Mouse (Mus musculus) heart, postnatal 10 days (tissue): ENCODE measurements around the gene Deup1. TPM values are rescaled to one million over a fixed set of nuclear protein-coding genes. Genes with fewer than 3 reads are reported as not detected.
A peak's percentile ranks its signal among the peaks of the same experiment; 100 is the strongest.

Source experiments
- DNase-seq, 2 experiments: peaks; one replicate each; pipeline ENCODE4 v3.0.0; 2021
- intact Hi-C: fragments of 180-260 bp; cut with DNase I; formaldehyde crosslinking; loops from one replicate; pipeline ENCODE4 v1.15.1; 2025
- total RNA-seq, 2 experiments: library from RNA; stranded (reverse); gene quantifications; 2 replicates each; pipeline ENCODE4 v1.2.3; 2021

Deup1 gene
- total RNA-seq, 2 experiments from 2014 or later: 0.12 to 0.32 TPM

- DNase-seq: no peak
- intact Hi-C loops: loop anchor here (5.0 kb wide), 1 partner anchor 145 kb away; no protein-coding TSS in a partner anchor
Measured at GRCm38 (mm10) chr9:15536861-15537426, 90.8 kb downstream of the Deup1 start.

DNA sequence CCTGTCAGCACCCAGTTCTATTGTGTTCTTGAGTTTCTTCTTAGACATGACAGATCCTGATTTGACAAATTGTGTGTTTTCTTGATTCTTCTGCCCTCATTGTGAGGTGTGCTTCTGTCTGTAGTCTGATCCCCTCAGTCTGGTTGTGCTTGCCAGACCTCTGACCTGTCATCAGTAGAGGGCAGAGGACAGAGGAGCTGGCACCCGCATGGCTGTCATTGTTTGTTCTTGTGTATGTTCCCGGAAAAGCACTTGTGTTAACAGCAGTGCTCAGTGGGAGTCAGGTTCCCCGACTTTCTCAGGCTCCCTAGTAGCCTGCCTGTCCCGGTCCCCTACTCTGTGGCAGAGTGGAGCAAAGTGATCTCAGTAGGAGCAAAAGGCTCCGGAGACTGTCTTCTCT, 92.3 kb downstream of the Deup1 start:
- peak in 1 of 2 experiments; percentile 43 for DNase-seq
- intact Hi-C loops: loop anchor here (5.0 kb wide), 1 partner anchor 147 kb away; no protein-coding TSS in a partner anchor

GRCm38 (mm10) chr9:15534110-15534509, 93.6 kb downstream of the Deup1 start:
- intact Hi-C loops: no loop called here
- DNase-seq: no peak

DNA sequence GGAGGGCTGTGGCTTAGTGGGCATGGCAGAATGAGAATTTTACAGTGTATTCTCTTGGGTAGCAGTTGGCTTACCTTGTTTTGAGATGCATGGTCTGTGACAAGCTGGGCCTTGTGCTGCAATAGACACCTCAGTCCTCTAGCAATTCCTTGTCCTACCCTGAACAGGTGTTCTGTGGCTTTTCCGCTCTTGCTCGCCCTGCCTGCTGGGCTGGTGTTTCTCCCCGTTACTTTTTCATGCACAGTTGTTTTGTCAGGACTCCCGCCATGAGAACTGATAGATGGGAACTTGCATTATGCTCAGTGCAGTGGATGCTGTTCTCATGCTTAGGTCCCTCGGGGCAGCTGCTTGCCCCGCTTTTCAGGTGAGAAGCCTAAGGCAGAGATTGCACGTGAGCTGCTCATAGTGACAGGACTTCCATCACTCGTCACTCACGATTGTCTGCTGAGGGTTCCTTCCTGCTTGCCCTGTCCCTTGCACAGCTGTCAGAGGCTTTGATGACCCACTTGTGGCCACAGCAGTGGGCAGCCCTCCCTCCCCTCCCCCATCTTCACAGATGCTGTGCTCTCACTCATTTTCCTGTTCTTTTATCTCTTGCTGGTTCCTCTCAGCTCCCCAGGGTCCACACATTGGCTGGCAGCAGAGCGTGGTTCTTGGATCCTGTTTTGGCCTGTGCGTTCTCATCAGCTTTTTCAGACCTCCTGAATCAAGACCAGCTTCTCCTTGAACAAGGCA, 94.2 kb downstream of the Deup1 start:
- intact Hi-C loops: no loop called here
- no peak for DNase-seq

DNA sequence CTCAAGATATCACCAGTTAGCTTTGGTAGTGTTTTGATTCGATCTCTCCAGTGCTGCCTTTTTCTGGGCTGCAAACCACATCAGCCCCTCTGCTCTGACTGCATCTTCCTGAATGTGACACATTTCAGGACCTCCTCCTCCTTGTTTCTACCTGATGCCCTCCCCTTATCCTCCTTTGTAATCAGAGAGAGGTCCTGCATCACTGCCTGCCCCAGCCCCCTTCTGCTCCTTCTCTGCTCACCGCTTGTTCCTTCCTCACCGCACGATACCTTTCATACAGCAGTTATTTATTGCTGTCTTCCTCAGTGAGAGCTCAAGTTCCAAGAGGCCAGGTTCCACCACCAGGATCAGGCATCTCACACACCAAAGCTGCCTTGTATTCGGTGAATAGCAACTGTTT, 96.5 kb downstream of the Deup1 start:
- intact Hi-C loops: no loop called here
- no peak for DNase-seq

DNA sequence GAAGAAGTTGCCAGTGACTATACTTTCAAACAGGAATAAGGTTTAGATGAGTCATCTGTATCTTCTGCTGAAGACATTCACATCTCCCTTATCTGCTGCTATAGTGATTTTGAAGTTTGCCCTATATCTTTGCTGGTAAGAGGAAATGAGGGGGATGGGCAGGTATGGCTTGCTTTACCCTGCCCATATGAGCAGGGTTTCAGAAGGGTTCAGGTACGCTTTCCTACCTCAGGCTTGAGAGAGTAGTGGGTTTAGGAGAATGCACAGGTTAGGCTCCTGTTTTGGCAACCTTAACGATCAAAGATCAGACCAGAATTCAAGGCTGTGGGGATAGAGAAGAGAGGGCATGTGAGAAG, 97.8 kb downstream of the Deup1 start:
- no peak for DNase-seq
- intact Hi-C loops: loop anchor here (2.0 kb wide), 1 partner anchor 37 kb away; the partner anchor contains the start of gene Smco4

GRCm38 (mm10) chr9:15529275-15529964, 98.3 kb downstream of the Deup1 start:
- DNase-seq: peak; percentile 57 to 66
- intact Hi-C loops: loop anchor here (2.0 kb wide), 1 partner anchor 37 kb away; the partner anchor contains the start of gene Smco4

- intact Hi-C loops: loop anchor here (2.0 kb wide), 1 partner anchor 36 kb away; the partner anchor contains the start of gene Smco4
- no peak for DNase-seq
Measured at GRCm38 (mm10) chr9:15528368-15528767, 99.4 kb downstream of the Deup1 start.

DNA sequence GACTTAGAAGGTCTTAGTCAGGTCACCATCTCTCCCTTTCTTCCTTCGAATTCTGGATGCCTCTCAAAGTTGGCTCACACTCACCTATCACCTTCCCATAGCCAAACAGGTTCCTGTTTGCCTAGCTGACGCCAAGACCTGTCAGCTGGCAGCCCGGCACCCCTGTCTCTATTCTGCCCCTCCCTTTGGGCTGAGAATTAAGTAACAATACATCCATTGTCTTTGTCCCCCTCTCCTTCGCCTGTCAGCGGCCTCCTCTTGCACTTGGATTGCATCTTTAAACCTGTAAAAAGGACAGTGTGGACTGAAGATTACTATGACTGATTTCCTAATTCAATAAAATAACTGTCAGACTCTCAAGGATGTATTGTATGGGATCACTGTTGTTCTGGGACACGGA, 99.9 kb downstream of the Deup1 start:
- intact Hi-C loops: loop anchor here (2.0 kb wide), 2 partner anchors 21 to 35 kb away; partner anchors contain the start of gene Smco4
- no peak for DNase-seq

- intact Hi-C loops: loop anchor here (2.0 kb wide), 1 partner anchor 20 kb away; no protein-coding TSS in a partner anchor
Measured at GRCm38 (mm10) chr9:15526539-15526938, 101.2 kb downstream of the Deup1 start.

GRCm38 (mm10) chr9:15525246-15525645, 102.5 kb downstream of the Deup1 start:
- no peak for DNase-seq

More at GRCm38 (mm10) chr9:15526539-15526938, 101.2 kb downstream of the Deup1 start:
- no peak for DNase-seq

DNA sequence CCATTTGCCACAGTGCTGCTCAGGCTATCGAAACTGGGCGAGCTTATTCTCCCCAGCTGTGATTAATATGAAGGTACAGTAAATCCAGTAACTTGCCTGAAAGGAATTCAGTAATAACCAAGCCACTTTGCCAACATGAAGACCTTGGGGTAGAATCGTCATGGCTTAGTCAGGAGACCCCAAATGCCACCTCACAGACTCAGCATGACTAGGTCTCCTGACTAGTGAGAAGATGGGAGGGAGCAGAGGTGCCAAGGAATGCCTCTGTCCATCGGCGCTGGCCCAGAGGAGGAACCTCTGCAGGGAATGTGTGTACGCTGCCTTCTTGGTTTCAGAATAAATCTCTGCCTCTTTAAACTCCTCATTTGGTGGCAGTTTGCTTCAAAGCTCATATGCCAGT, 104.1 kb downstream of the Deup1 start:
- no peak for DNase-seq
- intact Hi-C loops: no loop called here

More at GRCm38 (mm10) chr9:15525246-15525645, 102.5 kb downstream of the Deup1 start:
- intact Hi-C loops: no loop called here

- intact Hi-C loops: no loop called here
- DNase-seq: no peak
Measured at GRCm38 (mm10) chr9:15522887-15523286, 104.8 kb downstream of the Deup1 start.

GRCm38 (mm10) chr9:15522348-15522747, 105.4 kb downstream of the Deup1 start:
- no peak for DNase-seq
- intact Hi-C loops: no loop called here

DNA sequence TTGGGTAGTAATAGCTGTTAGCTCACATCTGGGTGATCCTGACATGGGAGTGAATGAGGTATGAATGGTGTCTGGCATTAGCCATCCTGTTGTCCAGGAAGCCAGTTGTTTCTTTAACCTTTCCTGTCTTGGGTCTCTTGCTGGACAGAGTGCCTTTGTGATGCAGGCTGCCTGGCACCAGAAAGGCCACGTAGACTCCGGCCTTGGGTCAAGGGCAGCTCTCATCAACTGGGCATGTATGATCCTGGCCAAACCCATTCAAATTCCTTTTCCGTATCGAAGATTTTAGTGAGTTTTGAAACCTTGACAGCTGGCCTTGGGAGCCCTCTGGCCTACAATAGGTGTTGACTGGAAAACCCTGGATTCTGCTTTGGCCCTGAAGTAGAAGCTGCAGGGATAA, 109.8 kb downstream of the Deup1 start:
- intact Hi-C loops: no loop called here
- no peak for DNase-seq

- intact Hi-C loops: no loop called here
Measured at GRCm38 (mm10) chr9:15516007-15516406, 111.7 kb downstream of the Deup1 start.

GRCm38 (mm10) chr9:15512918-15513317, 114.8 kb downstream of the Deup1 start:
- intact Hi-C loops: no loop called here
- DNase-seq: peak in 1 of 2 experiments; percentile 48

More at GRCm38 (mm10) chr9:15516007-15516406, 111.7 kb downstream of the Deup1 start:
- DNase-seq: no peak

DNA sequence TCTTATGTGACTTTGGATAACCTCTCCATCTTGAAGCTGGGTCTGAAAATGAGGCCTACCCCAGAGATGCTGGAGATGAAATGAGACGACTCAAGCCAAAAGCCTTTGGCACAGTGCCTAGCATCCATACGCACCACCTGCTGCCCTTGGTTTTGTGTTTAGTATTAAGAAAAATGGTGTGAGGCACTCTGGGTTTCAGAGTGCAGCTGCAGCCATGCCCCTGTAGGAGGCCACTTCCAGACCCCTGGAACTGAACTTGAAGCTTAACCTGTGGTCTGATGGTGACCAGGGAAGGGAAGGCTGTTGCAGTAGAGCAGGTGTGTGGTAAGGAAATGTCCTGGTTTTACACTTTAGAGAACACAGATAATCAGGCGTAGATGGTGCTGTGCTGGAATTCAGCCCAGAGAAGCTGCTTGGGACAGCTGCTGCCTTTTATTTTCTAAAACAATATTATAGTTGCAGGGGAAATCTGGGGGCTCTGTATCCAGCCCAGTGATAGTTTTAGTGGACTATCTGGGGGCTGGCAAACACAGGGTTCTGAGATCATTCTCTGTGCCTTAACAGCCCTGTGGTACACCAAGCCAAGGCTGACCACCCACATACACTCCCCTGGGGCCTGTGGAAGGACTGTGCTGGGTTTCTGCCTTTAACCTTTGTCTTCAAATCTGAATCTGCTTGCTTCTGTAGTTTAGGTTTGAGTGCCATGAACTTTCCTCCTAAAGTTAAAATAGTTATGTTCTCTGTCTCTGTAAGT, 117.0 kb downstream of the Deup1 start:
- intact Hi-C loops: no loop called here
- DNase-seq: no peak
